11 mouse cellular contexts compared by ENCODE assay signal in the genomic region with DNA sequence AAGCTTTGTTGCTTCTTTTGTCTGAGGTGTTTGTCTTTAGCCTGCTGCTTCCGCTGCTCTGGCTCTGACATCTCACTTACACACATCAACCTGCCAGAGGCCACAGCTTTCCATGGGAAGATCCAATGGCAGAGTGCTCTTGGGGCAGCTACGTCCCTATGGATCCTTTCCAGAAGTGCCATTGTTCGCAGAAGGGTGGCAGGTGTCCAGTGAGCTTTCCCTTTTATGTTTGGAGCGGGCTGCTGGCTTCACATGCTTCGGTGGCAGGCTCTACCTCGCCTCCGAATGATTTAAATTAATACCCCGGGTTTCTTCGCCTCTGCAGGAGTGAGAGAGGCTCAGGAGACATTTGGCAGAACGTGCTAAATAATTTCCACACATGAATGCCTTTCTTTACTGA.
A peak's percentile ranks its signal among the peaks of the same experiment; 100 is the strongest.
DNase-seq lines count a peak whose midpoint lies in the region; ATAC-seq lines count a peak whose summit lies in the region.
"Had no signal": no experiment of that assay in that cellular context is flagged by ENCODE, and none has a peak within 500 bp of the region (broad histone marks: within the 10 kb centered on the region; RNA-seq: fewer than 3 reads in every experiment).

No protein-coding gene starts in this region.

- no peaks in the 10 kb centered on the region for H3K27me3 ChIP-seq in forebrain, embryonic 14.5 days (replicated peaks; ENCODE audit: control insufficient read depth, insufficient read depth, low read length)
- H3K27me3 ChIP-seq in hindbrain, embryonic 16.5 days (replicated peaks; ENCODE audit: control insufficient read depth, insufficient read depth, low read length) = no peaks in the 10 kb centered on the region
- H3K27me3 ChIP-seq: limb, embryonic 13.5 days; stomach, embryonic 15.5 days had no signal

- peak; percentile 71 for ATAC-seq in forebrain, embryonic 14.5 days
- peak; percentile 32 for ATAC-seq in hindbrain, embryonic 16.5 days

- H3K4me3 ChIP-seq in forebrain, embryonic 14.5 days (ENCODE audit: low read depth, low read length) = no peak overlapping the region
- H3K4me3 ChIP-seq in hindbrain, embryonic 16.5 days (ENCODE audit: low read length) = no peak overlapping the region
- H3K4me3 ChIP-seq: limb, embryonic 13.5 days; stomach, embryonic 15.5 days had no signal

- no peak overlapping the region for H3K9ac ChIP-seq in forebrain, embryonic 14.5 days (ENCODE audit: low read length)
- no peak overlapping the region for H3K9ac ChIP-seq in hindbrain, embryonic 16.5 days (ENCODE audit: low read depth, low read length)
- H3K9ac ChIP-seq: limb, embryonic 13.5 days; stomach, embryonic 15.5 days had no signal

- H3K4me2 ChIP-seq in forebrain, embryonic 14.5 days (ENCODE audit: low read length) = no peak overlapping the region
- no peak overlapping the region for H3K4me2 ChIP-seq in hindbrain, embryonic 16.5 days (ENCODE audit: low read length)
- H3K4me2 ChIP-seq: limb, embryonic 13.5 days; stomach, embryonic 15.5 days had no signal

- WGBS in forebrain, embryonic 14.5 days = 13% methylated on average over 10 of the region's 10 CpGs
- WGBS in hindbrain, embryonic 16.5 days = 22% methylated on average over 10 of the region's 10 CpGs

- H3K27ac ChIP-seq in forebrain, embryonic 14.5 days (ENCODE audit: low read depth, low read length) = peak overlapping the region; percentile 78
- H3K27ac ChIP-seq in hindbrain, embryonic 16.5 days (ENCODE audit: low read depth, low read length) = no peak overlapping the region
- H3K27ac ChIP-seq: limb, embryonic 13.5 days; stomach, embryonic 15.5 days had no signal

- H3K4me1 ChIP-seq in forebrain, embryonic 14.5 days (ENCODE audit: control insufficient read depth, insufficient read depth, low read length) = peaks cover 27% of the 10 kb centered on the region
- H3K4me1 ChIP-seq in hindbrain, embryonic 16.5 days (ENCODE audit: control insufficient read depth, insufficient read depth, low read depth, low read length) = peaks cover 9% of the 10 kb centered on the region
- H3K4me1 ChIP-seq: stomach, embryonic 15.5 days had no signal

- H3K9me3 ChIP-seq in forebrain, embryonic 14.5 days (replicated peaks; ENCODE audit: control insufficient read depth, low read length) = no peaks in the 10 kb centered on the region
- no peaks in the 10 kb centered on the region for H3K9me3 ChIP-seq in hindbrain, embryonic 16.5 days (ENCODE audit: control insufficient read depth, low read length)
- H3K9me3 ChIP-seq: limb, embryonic 13.5 days; stomach, embryonic 15.5 days had no signal

- peak; percentile 53 to 57 for DNase-seq in right cerebral cortex, postnatal 10 days (ENCODE audit: low spot score in 2 of 2)
- DNase-seq in right cerebral cortex, postnatal 25 days = no peak
- peak; percentile 88 for DNase-seq in forebrain, embryonic 14.5 days (ENCODE audit: low spot score)
- no peak for DNase-seq in gastrocnemius, postnatal 14 days
- no peak for DNase-seq in frontal cortex, postnatal 14 days (ENCODE audit: low spot score in 2 of 2)
- no peak for DNase-seq in adrenal gland, postnatal 36 days
- DNase-seq: gastrocnemius, postnatal 36 days; kidney, postnatal 14 days had no signal

- peaks cover 3% of the 10 kb centered on the region; the same call in 1 of the 2 replicates for H3K36me3 ChIP-seq in forebrain, embryonic 14.5 days (ENCODE audit: control insufficient read depth, insufficient read depth, low read length)
- H3K36me3 ChIP-seq in hindbrain, embryonic 16.5 days (ENCODE audit: control insufficient read depth, insufficient read depth, low read length) = no peaks in the 10 kb centered on the region
- H3K36me3 ChIP-seq: limb, embryonic 13.5 days; stomach, embryonic 15.5 days had no signal

- intact Hi-C loops in gastrocnemius, postnatal 14 days (cut with DNase I; ENCODE audit: low total_unique reads) = no loop called here

Comparison
In these comparisons a context has a peak if more than half of its experiments do, and no peak if none do; other contexts are left out.
1. DNase-seq: peak in right cerebral cortex, postnatal 10 days (2 of 2) and forebrain, embryonic 14.5 days (single experiment); none in right cerebral cortex, postnatal 25 days (single experiment), gastrocnemius, postnatal 14 days (single experiment), frontal cortex, postnatal 14 days (0 of 2) and adrenal gland, postnatal 36 days (0 of 2).